Mouse (Mus musculus) lung, postnatal 0 days (tissue): ENCODE measurements around the gene Msln. TPM values are rescaled to one million over a fixed set of nuclear protein-coding genes. Genes with fewer than 3 reads are reported as not detected.

Experiments used
- ATAC-seq: fragments of 200-750 bp; cut with Nextera tagmentation; 2 replicates; pipeline ENCODE4 v1.8.0; 2017; ENCODE audit warnings: moderate library complexity
- DNase-seq: peaks from one replicate; pipeline ENCODE4 v3.0.0-alpha.2; 2016; ENCODE audit warnings: low spot score
- H3K27ac ChIP-seq: fragments of 300-500 bp; sonication (generic); 2 replicates; pipeline ENCODE4 v1.5.1; 2014; ENCODE audit warnings: antibody characterized with exemption, mild to moderate bottlenecking, low read length, mixed read lengths
- H3K27me3 ChIP-seq: fragments of 300-500 bp; sonication (generic); replicated peaks from 2 replicates; pipeline ENCODE4 v1.6.1; 2014; ENCODE audit warnings: low read length, mixed read lengths; ENCODE audit not compliant: insufficient read depth
- H3K36me3 ChIP-seq: fragments of 300-500 bp; sonication (generic); 2 replicates; pipeline ENCODE4 v1.6.1; 2014; ENCODE audit warnings: low read length, mixed read lengths; ENCODE audit not compliant: insufficient read depth
- H3K4me1 ChIP-seq: fragments of 300-500 bp; sonication (generic); 2 replicates; pipeline ENCODE4 v1.6.1; 2014; ENCODE audit warnings: antibody characterized with exemption, low read depth, low read length, mixed read lengths; ENCODE audit not compliant: insufficient read depth
- H3K4me2 ChIP-seq: fragments of 300-500 bp; sonication (generic); replicated peaks from 2 replicates; pipeline ENCODE4 v1.6.1; 2014; ENCODE audit warnings: low read depth, mild to moderate bottlenecking, low read length, moderate library complexity, mixed read lengths
- H3K4me3 ChIP-seq: fragments of 300-500 bp; sonication (generic); 2 replicates; pipeline ENCODE4 v1.5.1; 2014; ENCODE audit warnings: low read depth, low read length
- H3K9ac ChIP-seq: fragments of 300-500 bp; sonication (generic); replicated peaks from 2 replicates; pipeline ENCODE4 v1.6.1; 2014; ENCODE audit warnings: low read depth, mild to moderate bottlenecking
- H3K9me3 ChIP-seq: fragments of 300-500 bp; sonication (generic); 2 replicates; pipeline ENCODE4 v1.6.1; 2016; ENCODE audit warnings: low read length, mixed read lengths
- CTCF ChIP-seq: IDR thresholded peaks from 2 replicates; pipeline ENCODE4 v1.5.1; 2016; ENCODE audit warnings: antibody characterized with exemption, mild to moderate bottlenecking
- EP300 ChIP-seq: IDR thresholded peaks from 2 replicates; pipeline ENCODE4 v1.6.1; 2016; ENCODE audit warnings: antibody characterized with exemption, mild to moderate bottlenecking, control low read depth
- WGBS: fragments of 180-500 bp; shearing (Covaris S2); extraction: QIAGEN DNeasy Blood & Tissue Kit; methylation state at CpG from one replicate; pipeline ENCODE4 v1.1.7; 2014; 5-methylcytosine and 5-hydroxymethylcytosine counted together
- microRNA-seq: library from miRNA; unstranded; fragments of <30 nt; microRNA quantifications from one replicate; pipeline ENCODE4, GENCODE M21; 2016
- polyA plus RNA-seq: library from polyadenylated mRNA; unstranded; fragments of >200 nt; fragmentation: Nextera tagmentation; extraction: Ambion mirVana; gene quantifications from 2 replicates; pipeline ENCODE4 v1.2.1, GENCODE M21; 2015

The Msln gene
- polyA plus RNA-seq, 1 experiment from 2014 or later: 584 TPM

DNA sequence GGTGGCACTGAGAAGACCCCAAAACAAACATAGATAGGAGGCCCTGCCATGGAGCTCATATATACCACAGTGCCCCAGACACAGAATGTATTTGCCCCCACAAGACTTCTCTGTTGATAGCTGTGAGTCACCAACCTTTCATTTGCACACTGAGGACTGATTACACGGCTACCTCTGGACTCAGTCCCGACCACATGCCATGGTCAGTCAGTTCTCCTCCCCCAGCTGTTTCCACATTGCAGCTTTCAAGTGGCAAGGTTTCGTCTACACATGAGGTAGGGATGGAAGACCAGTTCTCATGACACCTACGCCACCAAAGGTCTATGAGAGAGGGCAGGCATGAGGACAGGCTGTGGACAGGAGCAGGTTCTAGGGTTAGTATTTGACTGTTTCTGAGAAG lies 43.0 kb downstream of the Msln start:
- WGBS: 58% methylated on average over 4 of the region's 4 CpGs
- H3K4me1 ChIP-seq: no peaks in the 10 kb centered on the region

GRCm38 (mm10) chr17:25709994-25710393 lies 44.2 kb downstream of the Msln start:
- no peak for ATAC-seq
- H3K9me3 ChIP-seq: no peaks in the 10 kb centered on the region
- WGBS: 86% methylated on average over 2 of the region's 2 CpGs

More for the DNA sequence above, 43.0 kb downstream of the Msln start:
- Histone ChIP-seq H3K9ac (no peak overlapping the region), H3K27me3 (no peaks in the 10 kb centered on the region), H3K27ac (no peak overlapping the region), H3K4me2 (no peak overlapping the region), H3K4me3 (no peak overlapping the region), H3K9me3 (no peaks in the 10 kb centered on the region), H3K36me3 (no peaks in the 10 kb centered on the region)
- DNase-seq: no peak
- no peak for ATAC-seq
- no peak for TF ChIP-seq EP300
- no peak for TF ChIP-seq CTCF

DNA sequence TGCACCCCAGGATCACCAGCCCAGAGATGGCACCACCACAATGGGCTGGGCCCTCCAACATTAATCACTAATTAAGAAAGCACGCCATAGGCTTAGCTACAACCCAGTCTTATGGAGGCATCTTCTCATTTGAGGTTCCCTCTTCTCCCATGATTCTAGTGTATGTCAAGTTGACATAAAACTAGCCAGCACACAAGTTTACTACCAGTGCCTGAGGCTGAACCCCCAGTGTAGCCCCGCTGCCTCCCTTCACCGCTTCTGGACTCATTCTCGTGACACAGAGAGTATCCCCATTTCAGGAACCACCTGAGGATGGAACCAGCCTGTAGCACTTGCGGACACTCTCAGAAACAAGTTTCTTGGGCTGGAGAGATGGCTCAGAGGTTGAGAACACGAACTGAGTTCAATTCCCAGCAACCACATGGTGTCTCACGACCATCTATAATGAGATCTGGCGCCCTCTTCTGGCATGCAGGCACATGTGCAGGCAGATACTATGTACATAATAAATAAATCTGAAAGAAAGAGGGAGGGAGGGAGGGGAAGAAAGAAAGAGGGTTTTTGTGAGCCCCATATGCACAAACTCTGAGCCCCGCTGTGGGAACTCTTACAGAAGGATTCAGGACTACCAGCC lies 53.2 kb downstream of the Msln start:
- Histone ChIP-seq H3K4me3 (no peak overlapping the region), H3K4me1 (no peaks in the 10 kb centered on the region), H3K27me3 (no peaks in the 10 kb centered on the region), H3K27ac (no peak overlapping the region), H3K36me3 (no peaks in the 10 kb centered on the region), H3K4me2 (no peak overlapping the region), H3K9ac (no peak overlapping the region), H3K9me3 (no peaks in the 10 kb centered on the region)
- no peak for DNase-seq
- WGBS: 52% methylated on average over 9 of the region's 9 CpGs
- no peak for ATAC-seq
- peak; percentile 54 for TF ChIP-seq CTCF
- TF ChIP-seq EP300: no peak

More at GRCm38 (mm10) chr17:25709994-25710393, 44.2 kb downstream of the Msln start:
- Histone ChIP-seq H3K4me1 (no peaks in the 10 kb centered on the region), H3K36me3 (no peaks in the 10 kb centered on the region), H3K9ac (no peak overlapping the region), H3K4me2 (no peak overlapping the region), H3K27ac (no peak overlapping the region), H3K27me3 (no peaks in the 10 kb centered on the region), H3K4me3 (no peak overlapping the region)
- TF ChIP-seq CTCF: no peak
- TF ChIP-seq EP300: no peak
- DNase-seq: no peak

Small RNA genes lying within 50 kb of the gene (microRNA-seq; reads per million reads assigned to microRNA genes)
- gene Gm25083: not detected
- not detected for gene Mir6966

Other genes starting within 250 kb of the Msln start
- 0.19 and 0.24 TPM in 2 replicates for gene Sox8, start 183.7 kb downstream of the Msln start, polyA plus RNA-seq
- gene Lmf1, start 175.3 kb downstream of the Msln start, polyA plus RNA-seq: 16.5 and 16.6 TPM in 2 replicates
- 3.8 and 4.4 TPM in 2 replicates for gene Gng13, start 37.2 kb downstream of the Msln start, polyA plus RNA-seq
- gene Chtf18, start 27.0 kb downstream of the Msln start, polyA plus RNA-seq: 1.6 and 2.6 TPM in 2 replicates
- 15.2 and 18.1 TPM in 2 replicates for gene Rpusd1, start 26.7 kb downstream of the Msln start, polyA plus RNA-seq
- 1.0 and 1.9 TPM in 2 replicates for gene Mslnl, start 18.3 kb downstream of the Msln start, polyA plus RNA-seq
- gene Narfl, start 19.4 kb upstream of the Msln start, polyA plus RNA-seq: 23.8 and 24.1 TPM in 2 replicates
- gene Haghl, start 31.3 kb upstream of the Msln start, polyA plus RNA-seq: 42.7 and 45.4 TPM in 2 replicates
- gene Ccdc78, start 32.2 kb upstream of the Msln start, polyA plus RNA-seq: 5.8 and 7.7 TPM in 2 replicates
- 112 and 116 TPM in 2 replicates for gene Fam173a, start 38.5 kb upstream of the Msln start, polyA plus RNA-seq
- gene AC134908.4, start 41.3 kb upstream of the Msln start, polyA plus RNA-seq: not detected in 2 replicates
- 19.1 and 20.9 TPM in 2 replicates for gene Metrn, start 42.8 kb upstream of the Msln start, polyA plus RNA-seq
- gene Fbxl16, start 54.7 kb upstream of the Msln start, polyA plus RNA-seq: 0.43 and 0.70 TPM in 2 replicates
- 14.9 and 15.0 TPM in 2 replicates for gene Wdr24, start 69.2 kb upstream of the Msln start, polyA plus RNA-seq
- gene Jmjd8, start 74.5 kb upstream of the Msln start, polyA plus RNA-seq: 27.3 and 28.0 TPM in 2 replicates
- 196 and 198 TPM in 2 replicates for gene Stub1, start 79.0 kb upstream of the Msln start, polyA plus RNA-seq
- gene Rhbdl1, start 82.9 kb upstream of the Msln start, polyA plus RNA-seq: 1.4 and 1.7 TPM in 2 replicates
- 0.86 and 1.1 TPM in 2 replicates for gene Gm20683, start 87.4 kb upstream of the Msln start, polyA plus RNA-seq
- 9.9 and 10.3 TPM in 2 replicates for gene Rhot2, start 90.5 kb upstream of the Msln start, polyA plus RNA-seq
- gene Wdr90, start 107.1 kb upstream of the Msln start, polyA plus RNA-seq: 5.6 and 5.8 TPM in 2 replicates
- gene Mcrip2, start 114.4 kb upstream of the Msln start, polyA plus RNA-seq: 16.5 and 19.5 TPM in 2 replicates
- gene Mettl26, start 120.7 kb upstream of the Msln start, polyA plus RNA-seq: 48.7 and 50.7 TPM in 2 replicates
- 0.24 and 0.26 TPM in 2 replicates for gene Wfikkn1, start 126.5 kb upstream of the Msln start, polyA plus RNA-seq
- gene Rab40c, start 165.3 kb upstream of the Msln start, polyA plus RNA-seq: 19.3 and 21.7 TPM in 2 replicates
- gene Pigq, start 190.6 kb upstream of the Msln start, polyA plus RNA-seq: 36.9 and 37.5 TPM in 2 replicates
- 4.5 and 4.9 TPM in 2 replicates for gene Nhlrc4, start 190.6 kb upstream of the Msln start, polyA plus RNA-seq
- not detected in 2 replicates for gene A930017K11Rik, start 198.2 kb upstream of the Msln start, polyA plus RNA-seq
- gene Capn15, start 231.4 kb upstream of the Msln start, polyA plus RNA-seq: 12.7 and 13.9 TPM in 2 replicates